24 mouse cellular contexts compared by ENCODE assay signal in genomic region chr13:95418575-95419203, GRCm38 (mm10). TPM values are rescaled to one million over a fixed set of nuclear protein-coding genes. Genes with fewer than 3 reads are reported as not detected.
DNase-seq lines count a peak whose midpoint lies in the region; ATAC-seq and TF ChIP-seq lines count a peak whose summit lies in the region.
"Had no signal": no experiment of that assay in that cellular context is flagged by ENCODE, and none has a peak within 500 bp of the region (broad histone marks: within the 10 kb centered on the region; RNA-seq: fewer than 3 reads in every experiment).

No protein-coding gene starts in this region.

- DNase-seq in forebrain, embryonic 14.5 days (ENCODE audit: low spot score), result no peak
- DNase-seq in hindbrain, embryonic 10.5 days (ENCODE audit: low spot score), result no peak
- no peak for DNase-seq in midbrain, postnatal 0 days (ENCODE audit: low spot score)
- no peak for DNase-seq in cerebellum, postnatal 25 days
- DNase-seq in embryo, embryonic 9.5 days (ENCODE audit: extremely low spot score), result no peak
- no peak for DNase-seq in embryo, embryonic 10.5 days (ENCODE audit: low spot score)
- no peak for DNase-seq in heart, adult 9 months (ENCODE audit: low spot score in 2 of 2)
- DNase-seq: cerebellum, adult 11-12 months; heart, adult 2 months; kidney, adult 2 months; kidney, postnatal 14 days had no signal

- no peak overlapping the region for H3K4me3 ChIP-seq in forebrain, embryonic 14.5 days (ENCODE audit: low read depth, low read length)
- H3K4me3 ChIP-seq in hindbrain, embryonic 10.5 days, result no peak overlapping the region
- H3K4me3 ChIP-seq in midbrain, postnatal 0 days (ENCODE audit: low read depth, low read length), result no peak overlapping the region
- H3K4me3 ChIP-seq: embryonic facial prominence, embryonic 15.5 days; heart, adult 2 months; left cerebral cortex, adult 2 months; limb, embryonic 13.5 days; megakaryocyte, embryonic 14.5 days had no signal

- no peaks in the 10 kb centered on the region for H3K9me3 ChIP-seq in forebrain, embryonic 14.5 days (replicated peaks; ENCODE audit: control insufficient read depth, low read length)
- no peaks in the 10 kb centered on the region for H3K9me3 ChIP-seq in hindbrain, embryonic 10.5 days
- H3K9me3 ChIP-seq in midbrain, postnatal 0 days (ENCODE audit: low read length), result no peaks in the 10 kb centered on the region
- H3K9me3 ChIP-seq: embryonic facial prominence, embryonic 15.5 days; limb, embryonic 13.5 days had no signal

- TF ChIP-seq CTCF in midbrain, postnatal 0 days (IDR thresholded peaks at IDR 0.05), result no peak

- 32% methylated on average over 6 of the region's 6 CpGs for WGBS in forebrain, embryonic 14.5 days
- WGBS in hindbrain, embryonic 10.5 days, result 64% methylated on average over 6 of the region's 6 CpGs
- 11% methylated on average over 6 of the region's 6 CpGs for WGBS in midbrain, postnatal 0 days

- 0 out of 2 replicates have a peak overlapping the region, but pooled peaks have one; percentile 5 for H3K27ac ChIP-seq in forebrain, embryonic 14.5 days (ENCODE audit: low read depth, low read length)
- 0 out of 2 replicates have a peak overlapping the region, but pooled peaks have one; percentile 13 for H3K27ac ChIP-seq in hindbrain, embryonic 10.5 days
- peak overlapping the region; percentile 59; the same call in 1 of the 2 replicates for H3K27ac ChIP-seq in midbrain, postnatal 0 days (ENCODE audit: low read depth, low read length)
- H3K27ac ChIP-seq: embryonic facial prominence, embryonic 15.5 days; heart, adult 2 months; left cerebral cortex, adult 2 months; limb, embryonic 13.5 days; liver, embryonic 14.5 days had no signal

- H3K4me2 ChIP-seq in forebrain, embryonic 14.5 days (ENCODE audit: low read length), result peak overlapping the region; percentile 23; the same call in 1 of the 2 replicates
- H3K4me2 ChIP-seq in midbrain, postnatal 0 days (ENCODE audit: low read depth, low read length, poor library complexity, severe bottlenecking), result peak overlapping the region; percentile 7; the same call in 1 of the 2 replicates
- H3K4me2 ChIP-seq: embryonic facial prominence, embryonic 15.5 days had no signal

- H3K4me1 ChIP-seq in forebrain, embryonic 14.5 days (ENCODE audit: control insufficient read depth, insufficient read depth, low read length), result peaks cover 11% of the 10 kb centered on the region
- H3K4me1 ChIP-seq in hindbrain, embryonic 10.5 days (replicated peaks), result peaks cover 15% of the 10 kb centered on the region
- peaks cover 14% of the 10 kb centered on the region; the same call in 1 of the 2 replicates for H3K4me1 ChIP-seq in midbrain, postnatal 0 days (ENCODE audit: insufficient read depth, low read length)
- H3K4me1 ChIP-seq: embryonic facial prominence, embryonic 15.5 days had no signal

- H3K9ac ChIP-seq in forebrain, embryonic 14.5 days (ENCODE audit: low read length), result no peak overlapping the region
- H3K9ac ChIP-seq in midbrain, postnatal 0 days (replicated peaks; ENCODE audit: low read length, poor library complexity, severe bottlenecking), result no peak overlapping the region
- H3K9ac ChIP-seq: embryonic facial prominence, embryonic 15.5 days; limb, embryonic 13.5 days; liver, embryonic 14.5 days had no signal

- no peaks in the 10 kb centered on the region for H3K27me3 ChIP-seq in forebrain, embryonic 14.5 days (replicated peaks; ENCODE audit: control insufficient read depth, insufficient read depth, low read length)
- no peaks in the 10 kb centered on the region for H3K27me3 ChIP-seq in hindbrain, embryonic 10.5 days (ENCODE audit: insufficient read depth, poor library complexity, severe bottlenecking)
- H3K27me3 ChIP-seq in midbrain, postnatal 0 days (ENCODE audit: insufficient read depth, low read length), result no peaks in the 10 kb centered on the region
- H3K27me3 ChIP-seq: embryonic facial prominence, embryonic 15.5 days; limb, embryonic 13.5 days had no signal

- H3K36me3 ChIP-seq in forebrain, embryonic 14.5 days (ENCODE audit: control insufficient read depth, insufficient read depth, low read length), result no peaks in the 10 kb centered on the region
- no peaks in the 10 kb centered on the region for H3K36me3 ChIP-seq in hindbrain, embryonic 10.5 days
- H3K36me3 ChIP-seq in midbrain, postnatal 0 days (ENCODE audit: insufficient read depth, low read length), result no peaks in the 10 kb centered on the region
- H3K36me3 ChIP-seq: embryonic facial prominence, embryonic 15.5 days; limb, embryonic 13.5 days had no signal

- ATAC-seq in forebrain, embryonic 14.5 days, result 0 out of 2 replicates have a peak, but pooled peaks have one; percentile 7
- ATAC-seq in megakaryocyte progenitor cell, adult 5-6 weeks (replicated peaks; ENCODE audit: poor library complexity), result 0 out of 2 replicates have a peak, but pooled peaks have one; percentile 52
- ATAC-seq in midbrain, postnatal 0 days (ENCODE audit: low FRiP score), result peak; percentile 51; the same call in 1 of the 2 replicates
- ATAC-seq: CD4-positive, CD25-positive, alpha-beta regulatory T cell, adult 4 months; lung, postnatal 0 days had no signal

RNA-seq across cellular contexts. Expression of gene Crhbp, which starts 26.0 kb away (rescaled TPM):
- polyA plus RNA-seq in forebrain, embryonic 14.5 days (2014; fragmentation: Nextera tagmentation; extraction: Ambion mirVana), result 0.75 and 1.1 TPM in 2 replicates
- 0.52 and 1.5 TPM in 2 replicates for polyA plus RNA-seq in hindbrain, embryonic 10.5 days (2016; fragmentation: Nextera tagmentation; extraction: Ambion mirVana)
- not detected in 2 replicates for total RNA-seq in megakaryocyte progenitor cell, adult 5-6 weeks (2015)
- total RNA-seq in megakaryocyte progenitor cell, adult 5-6 weeks (2017), result not detected in 2 replicates
- 3.7 and 7.7 TPM in 2 replicates for total RNA-seq in midbrain, postnatal 0 days (2014; rRNA removed)
- polyA plus RNA-seq in midbrain, postnatal 0 days (2015; fragmentation: Nextera tagmentation; extraction: Ambion mirVana), result 5.2 and 6.7 TPM in 2 replicates
- total RNA-seq: adrenal gland, postnatal 10 days; gastrocnemius, adult 8-10 months; heart, adult 2 months had no signal
- polyA plus RNA-seq: CD4-positive, CD25-positive, alpha-beta regulatory T cell, adult 4 months; heart, adult 2 months; lung, postnatal 0 days had no signal

RNA-seq across cellular contexts. Expression of gene Aggf1, which starts 43.5 kb away (rescaled TPM):
- 38.0 and 40.3 TPM in 2 replicates for polyA plus RNA-seq in forebrain, embryonic 14.5 days (2014; fragmentation: Nextera tagmentation; extraction: Ambion mirVana)
- polyA plus RNA-seq in hindbrain, embryonic 10.5 days (2016; fragmentation: Nextera tagmentation; extraction: Ambion mirVana), result 37.4 and 39.9 TPM in 2 replicates
- total RNA-seq in megakaryocyte progenitor cell, adult 5-6 weeks (2015), result 31.9 and 34.5 TPM in 2 replicates
- 49.5 and 57.0 TPM in 2 replicates for total RNA-seq in megakaryocyte progenitor cell, adult 5-6 weeks (2017)
- total RNA-seq in midbrain, postnatal 0 days (2014; rRNA removed), result 25.5 and 27.6 TPM in 2 replicates
- polyA plus RNA-seq in midbrain, postnatal 0 days (2015; fragmentation: Nextera tagmentation; extraction: Ambion mirVana), result 26.7 and 28.7 TPM in 2 replicates

RNA-seq across cellular contexts. Expression of gene S100z, which starts 59.8 kb away (rescaled TPM):
- not detected in 2 replicates for polyA plus RNA-seq in forebrain, embryonic 14.5 days (2014; fragmentation: Nextera tagmentation; extraction: Ambion mirVana)
- polyA plus RNA-seq in hindbrain, embryonic 10.5 days (2016; fragmentation: Nextera tagmentation; extraction: Ambion mirVana), result not detected in 2 replicates
- not detected in 2 replicates for total RNA-seq in megakaryocyte progenitor cell, adult 5-6 weeks (2015)
- total RNA-seq in megakaryocyte progenitor cell, adult 5-6 weeks (2017), result not detected in 2 replicates
- total RNA-seq in midbrain, postnatal 0 days (2014; rRNA removed), result not detected in 2 replicates
- not detected in 2 replicates for polyA plus RNA-seq in midbrain, postnatal 0 days (2015; fragmentation: Nextera tagmentation; extraction: Ambion mirVana)
- total RNA-seq: adrenal gland, postnatal 10 days; heart, adult 2 months; left cerebral cortex, adult 2 months had no signal
- polyA plus RNA-seq: brain, embryonic 14.5 days; CD4-positive, CD25-positive, alpha-beta regulatory T cell, adult 4 months; cortical plate, adult 2 months; heart, adult 2 months; heart, embryonic 16.5 days; limb, embryonic 13.5 days; liver, embryonic 14.5 days; lung, postnatal 0 days had no signal

Comparison
In these comparisons a context has a peak if more than half of its experiments do, and no peak if none do; other contexts are left out.
1. H3K27ac ChIP-seq: peak in every context shown above with its lines; median percentile 59 in midbrain, postnatal 0 days; 13 in hindbrain, embryonic 10.5 days; 5 in forebrain, embryonic 14.5 days.